Mouse (Mus musculus): ENCODE data around the gene Cltc.
A peak's percentile ranks its signal among the peaks of the same experiment; 100 is the strongest.
"Not testable (repeated sequence)": the region's sequence is repeated elsewhere in the genome, so short reads cannot be mapped to it uniquely, and the experiment has no call there.

The Cltc gene

GRCm38 (mm10) chr11:86757480-86758371 is at the start of gene Cltc:
Gene Cltc (minus strand): TSS chr11:86757565.
- DNase-seq (ENCODE audit: low read depth, low spot score): peak; percentile 99

GRCm38 (mm10) chr11:86807001-86807477 is 49.7 kb upstream of the Cltc start:
- peak; percentile 82 for DNase-seq (ENCODE audit: low read depth, low spot score)

GRCm38 (mm10) chr11:86794161-86794560 is 36.8 kb upstream of the Cltc start:
- DNase-seq (ENCODE audit: low read depth, low spot score): no peak

- DNase-seq (ENCODE audit: low read depth, low spot score): not testable (repeated sequence)
Measured at GRCm38 (mm10) chr11:86787436-86787835, 30.1 kb upstream of the Cltc start.

- no peak for DNase-seq (ENCODE audit: low read depth, low spot score)
Measured at GRCm38 (mm10) chr11:86785767-86786166, 28.4 kb upstream of the Cltc start.

GRCm38 (mm10) chr11:86769884-86770283 is 12.5 kb upstream of the Cltc start:
- no peak for DNase-seq (ENCODE audit: low read depth, low spot score)

- no peak for DNase-seq (ENCODE audit: low read depth, low spot score)
Measured at GRCm38 (mm10) chr11:86764501-86764900, 7.1 kb upstream of the Cltc start.

- DNase-seq (ENCODE audit: low read depth, low spot score): peak; percentile 28
Measured at GRCm38 (mm10) chr11:86763127-86763526, 5.8 kb upstream of the Cltc start.

- DNase-seq (ENCODE audit: low read depth, low spot score): no peak
Measured at GRCm38 (mm10) chr11:86760357-86760756, 3.0 kb upstream of the Cltc start.

- no peak for DNase-seq (ENCODE audit: low read depth, low spot score)
Measured at GRCm38 (mm10) chr11:86759886-86760285, 2.5 kb upstream of the Cltc start.

- no peak for DNase-seq (ENCODE audit: low read depth, low spot score)
Measured at GRCm38 (mm10) chr11:86759226-86759625, 1.9 kb upstream of the Cltc start.

- no peak for DNase-seq (ENCODE audit: low read depth, low spot score)
Measured at GRCm38 (mm10) chr11:86758559-86758958, 1.2 kb upstream of the Cltc start.

- no peak for DNase-seq (ENCODE audit: low read depth, low spot score)
Measured at GRCm38 (mm10) chr11:86757142-86757479, 254 bp downstream of the Cltc start.

- peak; percentile 57 for DNase-seq (ENCODE audit: low read depth, low spot score)
Measured at GRCm38 (mm10) chr11:86756156-86757141, 916 bp downstream of the Cltc start.

GRCm38 (mm10) chr11:86752404-86752803 is 5.0 kb downstream of the Cltc start:
- DNase-seq (ENCODE audit: low read depth, low spot score): no peak

- no peak for DNase-seq (ENCODE audit: low read depth, low spot score)
Measured at GRCm38 (mm10) chr11:86751010-86751409, 6.4 kb downstream of the Cltc start.

GRCm38 (mm10) chr11:86749776-86750423 is 7.5 kb downstream of the Cltc start:
- no peak for DNase-seq (ENCODE audit: low read depth, low spot score)

GRCm38 (mm10) chr11:86745634-86746404 is 11.5 kb downstream of the Cltc start:
- DNase-seq (ENCODE audit: low read depth, low spot score): no peak

- no peak for DNase-seq (ENCODE audit: low read depth, low spot score)
Measured at GRCm38 (mm10) chr11:86742605-86743004, 14.8 kb downstream of the Cltc start.

- no peak for DNase-seq (ENCODE audit: low read depth, low spot score)
Measured at GRCm38 (mm10) chr11:86741505-86741904, 15.9 kb downstream of the Cltc start.

GRCm38 (mm10) chr11:86739470-86739869 is 17.9 kb downstream of the Cltc start:
- DNase-seq (ENCODE audit: low read depth, low spot score): no peak

Measured in ES-CJ7 (cell line).